Mouse (Mus musculus) kidney, embryonic 14.5 days (tissue): ENCODE measurements around the gene Fam71f1. TPM values are rescaled to one million over a fixed set of nuclear protein-coding genes. Genes with fewer than 3 reads are reported as not detected.

Experiments
- ATAC-seq: fragments of 200-750 bp; cut with Nextera tagmentation; 2 replicates; pipeline ENCODE4 v1.8.0; 2017; ENCODE audit warnings: moderate number of reproducible peaks, mild to moderate bottlenecking, moderate TSS enrichment, moderate library complexity; ENCODE audit not compliant: low FRiP score, low TSS enrichment
- H3K27ac ChIP-seq: fragments of 300-500 bp; sonication (generic); 2 replicates; pipeline ENCODE4 v1.5.1; 2014; ENCODE audit warnings: low read depth, mild to moderate bottlenecking, low read length, moderate library complexity, mixed read lengths
- H3K27me3 ChIP-seq: fragments of 300-500 bp; sonication (generic); 2 replicates; pipeline ENCODE4 v1.6.1; 2014; ENCODE audit warnings: mild to moderate bottlenecking, low read length; ENCODE audit not compliant: control insufficient read depth, insufficient read depth
- H3K36me3 ChIP-seq: fragments of 300-500 bp; sonication (generic); 2 replicates; pipeline ENCODE4 v1.6.1; 2014; ENCODE audit warnings: low read length, mixed read lengths; ENCODE audit not compliant: control insufficient read depth, insufficient read depth
- H3K4me1 ChIP-seq: fragments of 300-500 bp; sonication (generic); 2 replicates; pipeline ENCODE4 v1.6.1; 2014; ENCODE audit warnings: low read length, mixed read lengths; ENCODE audit not compliant: control insufficient read depth, insufficient read depth
- H3K4me2 ChIP-seq: fragments of 300-500 bp; sonication (generic); replicated peaks from 2 replicates; pipeline ENCODE4 v1.6.1; 2014; ENCODE audit warnings: low read depth, mild to moderate bottlenecking, low read length
- H3K4me3 ChIP-seq: fragments of 300-500 bp; sonication (generic); 2 replicates; pipeline ENCODE4 v1.5.1; 2014; ENCODE audit warnings: mild to moderate bottlenecking, low read length
- H3K9ac ChIP-seq: fragments of 300-500 bp; sonication (generic); 2 replicates; pipeline ENCODE4 v1.6.1; 2014; ENCODE audit warnings: low read depth, mild to moderate bottlenecking, low read length, moderate library complexity
- H3K9me3 ChIP-seq: fragments of 300-500 bp; sonication (generic); 2 replicates; pipeline ENCODE4 v1.6.1; 2016; ENCODE audit warnings: low read length; ENCODE audit not compliant: control insufficient read depth
- WGBS: fragments of 180-500 bp; shearing (Covaris S2); extraction: QIAGEN DNeasy Blood & Tissue Kit; methylation state at CpG from one replicate; pipeline ENCODE4 v1.1.7; 2014; 5-methylcytosine and 5-hydroxymethylcytosine counted together
- polyA plus RNA-seq: library from polyadenylated mRNA; unstranded; fragments of >200 nt; fragmentation: Nextera tagmentation; extraction: Ambion mirVana; gene quantifications from 2 replicates; pipeline ENCODE4 v1.2.1, GENCODE M21; 2014

The Fam71f1 gene
- polyA plus RNA-seq, 1 experiment from 2014 or later, result not detected

DNA sequence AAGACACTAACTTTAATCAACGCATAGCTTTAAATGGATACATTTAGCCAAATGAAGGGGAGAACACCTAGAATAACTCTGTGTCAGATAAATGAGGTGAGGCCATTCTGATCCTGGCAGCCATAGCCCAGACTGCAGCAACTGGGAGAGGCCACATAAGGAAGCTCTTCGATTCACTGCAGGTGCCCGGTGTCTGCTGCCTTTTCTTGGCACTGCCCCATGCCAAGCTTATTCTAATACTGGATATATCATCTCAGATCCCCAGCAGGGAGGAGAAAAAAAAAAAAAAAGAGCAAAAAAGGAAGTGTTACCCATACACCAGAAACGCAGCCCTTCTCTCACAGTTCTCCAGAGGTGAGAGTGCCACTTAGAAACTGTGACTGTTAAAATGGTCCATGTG is 58.4 kb downstream of the Fam71f1 start:
- Histone ChIP-seq H3K4me2 (no peak overlapping the region), H3K27me3 (no peaks in the 10 kb centered on the region), H3K36me3 (peaks cover 56% of the 10 kb centered on the region), H3K4me1 (no peaks in the 10 kb centered on the region), H3K9ac (no peak overlapping the region), H3K9me3 (no peaks in the 10 kb centered on the region), H3K27ac (no peak overlapping the region), H3K4me3 (no peak overlapping the region)
- 94% methylated on average over 4 of the region's 4 CpGs for WGBS
- ATAC-seq, result no peak

DNA sequence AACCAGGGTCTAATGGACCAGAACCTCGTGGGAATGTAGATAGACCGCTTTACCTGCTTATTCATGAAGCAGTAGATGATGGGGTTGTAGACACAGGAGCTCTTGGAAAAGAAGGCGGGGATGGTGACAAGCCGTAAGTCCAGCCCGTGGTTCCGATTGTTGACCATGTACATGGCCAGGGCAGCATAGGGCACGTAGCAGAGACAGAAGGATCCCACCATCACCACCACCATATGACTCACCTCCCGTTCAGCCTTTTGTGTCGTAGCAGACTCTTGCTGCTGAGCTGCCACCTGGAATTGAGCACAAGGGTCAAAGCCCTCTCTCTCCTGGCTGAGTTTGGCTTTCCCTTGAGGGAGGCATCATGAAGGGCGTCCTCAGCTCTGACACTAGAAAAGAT is 59.7 kb downstream of the Fam71f1 start:
- H3K9ac ChIP-seq, result no peak overlapping the region
- H3K36me3 ChIP-seq, result peaks cover 44% of the 10 kb centered on the region
- H3K27me3 ChIP-seq, result no peaks in the 10 kb centered on the region
- H3K27ac ChIP-seq, result no peak overlapping the region
- H3K4me2 ChIP-seq, result no peak overlapping the region
- WGBS, result 90% methylated on average over 10 of the region's 10 CpGs
- no peaks in the 10 kb centered on the region for H3K4me1 ChIP-seq
- ATAC-seq, result no peak
- no peak overlapping the region for H3K4me3 ChIP-seq
- H3K9me3 ChIP-seq, result no peaks in the 10 kb centered on the region

DNA sequence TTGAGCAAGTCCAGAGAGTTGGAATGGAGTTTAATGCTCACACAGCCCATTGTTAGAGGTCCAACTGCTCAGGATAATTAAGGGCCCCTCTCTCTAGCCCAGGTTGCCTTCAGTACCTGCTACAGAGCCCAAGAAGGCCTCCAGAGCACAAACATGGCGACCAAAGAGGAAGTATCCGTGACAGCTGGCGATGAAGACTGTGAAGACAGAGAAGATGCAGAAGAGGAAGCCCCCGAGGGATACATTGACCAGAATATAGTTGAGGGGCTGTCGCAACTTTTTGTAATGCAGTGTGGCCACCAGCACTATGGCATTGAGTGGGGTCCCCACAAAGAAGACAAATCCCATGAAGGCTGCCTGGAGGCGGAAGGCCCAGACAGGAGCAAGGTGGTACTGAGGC is 61.0 kb downstream of the Fam71f1 start:
- H3K27ac ChIP-seq, result no peak overlapping the region
- H3K4me2 ChIP-seq, result no peak overlapping the region
- H3K9me3 ChIP-seq, result no peaks in the 10 kb centered on the region
- H3K36me3 ChIP-seq, result peaks cover 32% of the 10 kb centered on the region
- no peak overlapping the region for H3K9ac ChIP-seq
- H3K4me3 ChIP-seq, result no peak overlapping the region
- WGBS, result 93% methylated on average over 6 of the region's 6 CpGs
- ATAC-seq, result no peak
- no peaks in the 10 kb centered on the region for H3K4me1 ChIP-seq
- no peaks in the 10 kb centered on the region for H3K27me3 ChIP-seq

DNA sequence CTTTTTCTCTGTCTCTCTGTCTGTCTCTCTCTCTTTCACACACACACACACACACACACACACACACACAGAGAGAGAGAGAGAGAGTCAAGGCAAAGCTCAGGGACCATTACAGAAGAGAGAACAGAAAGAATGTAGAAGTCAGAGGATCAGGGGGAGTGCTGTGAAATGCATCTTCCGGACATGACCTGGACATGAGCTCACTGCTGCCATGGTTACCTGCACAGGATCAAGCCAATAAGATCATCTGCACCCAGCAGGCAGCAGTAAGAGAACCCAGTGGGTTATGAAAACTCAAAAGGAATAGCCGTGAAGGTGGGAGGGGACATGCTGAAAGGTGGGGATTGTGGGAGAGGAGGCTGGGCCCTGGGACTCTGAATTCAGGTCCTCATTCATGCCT is 63.5 kb downstream of the Fam71f1 start:
- H3K27ac ChIP-seq, result no peak overlapping the region
- 62% methylated on average over 2 of the region's 2 CpGs for WGBS
- no peaks in the 10 kb centered on the region for H3K9me3 ChIP-seq
- H3K36me3 ChIP-seq, result peaks cover 7% of the 10 kb centered on the region; the same call in 1 of the 2 replicates
- H3K4me3 ChIP-seq, result no peak overlapping the region
- no peaks in the 10 kb centered on the region for H3K27me3 ChIP-seq
- no peak overlapping the region for H3K4me2 ChIP-seq
- no peak overlapping the region for H3K9ac ChIP-seq
- no peaks in the 10 kb centered on the region; the same call in 1 of the 2 replicates for H3K4me1 ChIP-seq
- no peak for ATAC-seq

Other genes with a start within 250 kb of the Fam71f1 start
- gene Rbm28, start 154.1 kb upstream of the Fam71f1 start, polyA plus RNA-seq, result 65.1 and 65.8 TPM in 2 replicates
- 0.96 and 1.4 TPM in 2 replicates for gene Prrt4, start 139.6 kb upstream of the Fam71f1 start, polyA plus RNA-seq
- gene Impdh1, start 102.8 kb upstream of the Fam71f1 start, polyA plus RNA-seq, result 26.3 and 41.7 TPM in 2 replicates
- gene Hilpda, start 46.7 kb upstream of the Fam71f1 start, polyA plus RNA-seq, result 32.1 and 43.2 TPM in 2 replicates
- gene Fam71f2, start 39.5 kb upstream of the Fam71f1 start, polyA plus RNA-seq, result 0.27 TPM in 1 of 2 replicates, not detected in the other
- 195 and 382 TPM in 2 replicates for gene Calu, start 28.9 kb downstream of the Fam71f1 start, polyA plus RNA-seq
- 0.87 and 0.90 TPM in 2 replicates for gene Opn1sw, start 69.3 kb downstream of the Fam71f1 start, polyA plus RNA-seq
- gene Ccdc136, start 77.2 kb downstream of the Fam71f1 start, polyA plus RNA-seq, result 22.8 and 30.3 TPM in 2 replicates
- 5.5 and 8.3 TPM in 2 replicates for gene Flnc, start 114.1 kb downstream of the Fam71f1 start, polyA plus RNA-seq
- 248 and 309 TPM in 2 replicates for gene Atp6v1f, start 148.6 kb downstream of the Fam71f1 start, polyA plus RNA-seq
- 0.49 TPM in 1 of 2 replicates, not detected in the other for gene Atp6v1fnb, start 152.3 kb downstream of the Fam71f1 start, polyA plus RNA-seq
- gene Kcp, start 188.8 kb downstream of the Fam71f1 start, polyA plus RNA-seq, result 30.0 and 32.8 TPM in 2 replicates
- 4.5 and 5.0 TPM in 2 replicates for gene Irf5, start 207.5 kb downstream of the Fam71f1 start, polyA plus RNA-seq